Mouse (Mus musculus) kidney, postnatal 14 days (tissue): Measurements from ENCODE around the gene Lap3.

Experiments used
- DNase-seq: peaks from one replicate; pipeline ENCODE4 v3.0.0; 2022; ENCODE audit warnings: mixed read lengths

Gene Lap3

GRCm38 (mm10) chr5:45493191-45494092 lies at the start of gene Lap3:
Lap3 (plus strand) TSS chr5:45493374.
- DNase-seq = peak; percentile 100

GRCm38 (mm10) chr5:45444130-45444832 lies 48.9 kb upstream of the Lap3 start:
- peak; percentile 64 for DNase-seq

- DNase-seq = no peak
Measured at GRCm38 (mm10) chr5:45448676-45449075, 44.5 kb upstream of the Lap3 start.

GRCm38 (mm10) chr5:45449206-45449605 lies 44.0 kb upstream of the Lap3 start:
- DNase-seq = no peak

GRCm38 (mm10) chr5:45449831-45450716 lies 43.1 kb upstream of the Lap3 start, which contains the start of gene Qdpr:
Qdpr (minus strand) TSS chr5:45450236.
- DNase-seq = peak; percentile 98

- no peak for DNase-seq
Measured at GRCm38 (mm10) chr5:45453451-45453850, 39.7 kb upstream of the Lap3 start, which contains the start of gene Clrn2. Clrn2 (plus strand) TSS chr5:45453751.

- DNase-seq = no peak
Measured at GRCm38 (mm10) chr5:45454456-45454855, 38.7 kb upstream of the Lap3 start.

GRCm38 (mm10) chr5:45472880-45473450 lies 20.2 kb upstream of the Lap3 start:
- no peak for DNase-seq

GRCm38 (mm10) chr5:45473521-45473920 lies 19.7 kb upstream of the Lap3 start:
- no peak for DNase-seq

- peak; percentile 72 for DNase-seq
Measured at GRCm38 (mm10) chr5:45474215-45474614, 19.0 kb upstream of the Lap3 start.

GRCm38 (mm10) chr5:45474758-45475157 lies 18.4 kb upstream of the Lap3 start:
- DNase-seq = no peak

GRCm38 (mm10) chr5:45475771-45476170 lies 17.4 kb upstream of the Lap3 start:
- no peak for DNase-seq

- no peak for DNase-seq
Measured at GRCm38 (mm10) chr5:45476288-45476687, 16.9 kb upstream of the Lap3 start.

GRCm38 (mm10) chr5:45477601-45478000 lies 15.6 kb upstream of the Lap3 start:
- DNase-seq = no peak

GRCm38 (mm10) chr5:45480066-45480465 lies 13.1 kb upstream of the Lap3 start:
- no peak for DNase-seq

- no peak for DNase-seq
Measured at GRCm38 (mm10) chr5:45481125-45481524, 12.0 kb upstream of the Lap3 start.

- DNase-seq = no peak
Measured at GRCm38 (mm10) chr5:45482607-45483006, 10.6 kb upstream of the Lap3 start.

- DNase-seq = no peak
Measured at GRCm38 (mm10) chr5:45483654-45484053, 9.5 kb upstream of the Lap3 start.

GRCm38 (mm10) chr5:45491776-45492175 lies 1.4 kb upstream of the Lap3 start:
- DNase-seq = no peak

GRCm38 (mm10) chr5:45494093-45494755 lies 1.1 kb downstream of the Lap3 start:
- no peak for DNase-seq

GRCm38 (mm10) chr5:45495429-45495975 lies 2.3 kb downstream of the Lap3 start:
- no peak for DNase-seq

GRCm38 (mm10) chr5:45496042-45496441 lies 2.9 kb downstream of the Lap3 start:
- DNase-seq = no peak
